Mouse (Mus musculus) WW6 (cell line): ENCODE data around the gene Caln1.
"Not testable (repeated sequence)": the region's sequence is repeated elsewhere in the genome, so short reads cannot be mapped to it uniquely, and the experiment has no call there.

ENCODE experiments used
- DNase-seq: peaks from one replicate; pipeline ENCODE4 v3.0.0-alpha.2; 2013; ENCODE audit warnings: low read depth, low spot score

Caln1 gene

GRCm38 (mm10) chr5:130547496-130547895 is 178.2 kb downstream of the Caln1 start:
- DNase-seq, result no peak

GRCm38 (mm10) chr5:130553916-130554315 is 184.7 kb downstream of the Caln1 start:
- no peak for DNase-seq

GRCm38 (mm10) chr5:130563146-130563545 is 193.9 kb downstream of the Caln1 start:
- DNase-seq, result no peak

GRCm38 (mm10) chr5:130566002-130566401 is 196.7 kb downstream of the Caln1 start:
- DNase-seq, result no peak

GRCm38 (mm10) chr5:130577581-130577980 is 208.3 kb downstream of the Caln1 start:
- DNase-seq, result no peak

GRCm38 (mm10) chr5:130584042-130584441 is 214.8 kb downstream of the Caln1 start:
- no peak for DNase-seq

- no peak for DNase-seq
These were observed 217.0 kb downstream of the Caln1 start for GRCm38 (mm10) chr5:130586257-130586656.

- no peak for DNase-seq
These were observed 227.3 kb downstream of the Caln1 start for GRCm38 (mm10) chr5:130596541-130596940.

GRCm38 (mm10) chr5:130613657-130614056 is 244.4 kb downstream of the Caln1 start:
- no peak for DNase-seq

GRCm38 (mm10) chr5:130614209-130614608 is 245.0 kb downstream of the Caln1 start:
- DNase-seq, result no peak

GRCm38 (mm10) chr5:130620060-130620459 is 250.8 kb downstream of the Caln1 start:
- no peak for DNase-seq

GRCm38 (mm10) chr5:130623206-130623605 is 254.0 kb downstream of the Caln1 start:
- no peak for DNase-seq

- no peak for DNase-seq
These were observed 258.5 kb downstream of the Caln1 start for GRCm38 (mm10) chr5:130627800-130628199.

GRCm38 (mm10) chr5:130635397-130635796 is 266.1 kb downstream of the Caln1 start:
- DNase-seq, result no peak

- no peak for DNase-seq
These were observed 272.6 kb downstream of the Caln1 start for GRCm38 (mm10) chr5:130641881-130642280.

- DNase-seq, result not testable (repeated sequence)
These were observed 276.9 kb downstream of the Caln1 start for GRCm38 (mm10) chr5:130646126-130646525.

- no peak for DNase-seq
These were observed 288.9 kb downstream of the Caln1 start for GRCm38 (mm10) chr5:130658141-130658540.

GRCm38 (mm10) chr5:130666091-130666490 is 296.8 kb downstream of the Caln1 start:
- no peak for DNase-seq

- no peak for DNase-seq
These were observed 303.3 kb downstream of the Caln1 start for GRCm38 (mm10) chr5:130672588-130672987.

GRCm38 (mm10) chr5:130673092-130673491 is 303.8 kb downstream of the Caln1 start:
- DNase-seq, result no peak

GRCm38 (mm10) chr5:130677895-130678294 is 308.6 kb downstream of the Caln1 start:
- no peak for DNase-seq

GRCm38 (mm10) chr5:130685911-130686658 is 316.8 kb downstream of the Caln1 start:
- DNase-seq, result no peak

- DNase-seq, result no peak
These were observed 319.3 kb downstream of the Caln1 start for GRCm38 (mm10) chr5:130688385-130689138.
